Mouse (Mus musculus) lung, postnatal 14 days (tissue): ENCODE results near the gene Slc50a1.

Experiments used
- DNase-seq: peaks from one replicate; pipeline ENCODE4 v3.0.0; 2021

Slc50a1 gene

GRCm38 (mm10) chr3:89259076-89259475 is 11.3 kb downstream of the Slc50a1 start, which contains the start of gene Dpm3:
Gene Dpm3, plus strand, starts transcription at chr3:89259358.
- no peak for DNase-seq

- DNase-seq, result no peak
Measured at GRCm38 (mm10) chr3:89256177-89256576, 14.2 kb downstream of the Slc50a1 start.

GRCm38 (mm10) chr3:89254994-89255393 is 15.4 kb downstream of the Slc50a1 start:
- DNase-seq, result no peak

GRCm38 (mm10) chr3:89251365-89251895 is 18.9 kb downstream of the Slc50a1 start:
- peak; percentile 75 for DNase-seq

- peak; percentile 81 for DNase-seq
Measured at GRCm38 (mm10) chr3:89250435-89251040, 19.8 kb downstream of the Slc50a1 start.

- no peak for DNase-seq
Measured at GRCm38 (mm10) chr3:89247466-89247865, 22.9 kb downstream of the Slc50a1 start.

GRCm38 (mm10) chr3:89246261-89247100 is 23.9 kb downstream of the Slc50a1 start, which contains the start of gene Trim46:
Gene Trim46, minus strand, starts transcription at chr3:89246309.
- DNase-seq, result peak; percentile 90

GRCm38 (mm10) chr3:89245688-89246171 is 24.6 kb downstream of the Slc50a1 start, which contains the start of gene Krtcap2:
Gene Krtcap2, plus strand, starts transcription at chr3:89245966.
- no peak for DNase-seq

- no peak for DNase-seq
Measured at GRCm38 (mm10) chr3:89244982-89245687, 25.2 kb downstream of the Slc50a1 start.

GRCm38 (mm10) chr3:89244158-89244981 is 26.0 kb downstream of the Slc50a1 start:
- DNase-seq, result no peak

GRCm38 (mm10) chr3:89243609-89244008 is 26.8 kb downstream of the Slc50a1 start:
- DNase-seq, result peak; percentile 67

GRCm38 (mm10) chr3:89242331-89242895 is 28.0 kb downstream of the Slc50a1 start:
- DNase-seq, result peak; percentile 81

- DNase-seq, result no peak
Measured at GRCm38 (mm10) chr3:89238494-89238893, 31.9 kb downstream of the Slc50a1 start.

GRCm38 (mm10) chr3:89237682-89238081 is 32.7 kb downstream of the Slc50a1 start:
- no peak for DNase-seq

GRCm38 (mm10) chr3:89236516-89236915 is 33.9 kb downstream of the Slc50a1 start:
- no peak for DNase-seq

- DNase-seq, result peak; percentile 63
Measured at GRCm38 (mm10) chr3:89233562-89234110, 36.7 kb downstream of the Slc50a1 start.

- peak; percentile 50 for DNase-seq
Measured at GRCm38 (mm10) chr3:89232614-89233013, 37.8 kb downstream of the Slc50a1 start.

- no peak for DNase-seq
Measured at GRCm38 (mm10) chr3:89231772-89232275, 38.5 kb downstream of the Slc50a1 start.

- no peak for DNase-seq
Measured at GRCm38 (mm10) chr3:89231345-89231744, 39.0 kb downstream of the Slc50a1 start.

- DNase-seq, result no peak
Measured at GRCm38 (mm10) chr3:89230561-89230960, 39.8 kb downstream of the Slc50a1 start.

- no peak for DNase-seq
Measured at GRCm38 (mm10) chr3:89229276-89229675, 41.1 kb downstream of the Slc50a1 start.
